Mouse (Mus musculus) E14TG2a.4 (cell line): ENCODE results near the gene Nepn.

Experiments
- CTCF ChIP-seq: conservative IDR thresholded peaks from 2 replicates; pipeline ENCODE4 v1.5.1; 2014; ENCODE audit warnings: low read length
- NANOG ChIP-seq: IDR thresholded peaks from 2 replicates; pipeline ENCODE4 v1.6.1; 2014; ENCODE audit warnings: borderline replicate concordance, low read length, mixed read lengths
- POU5F1 ChIP-seq: IDR thresholded peaks from 2 replicates; pipeline ENCODE4 v1.6.1; 2014; ENCODE audit warnings: low read length, borderline replicate concordance

DNA sequence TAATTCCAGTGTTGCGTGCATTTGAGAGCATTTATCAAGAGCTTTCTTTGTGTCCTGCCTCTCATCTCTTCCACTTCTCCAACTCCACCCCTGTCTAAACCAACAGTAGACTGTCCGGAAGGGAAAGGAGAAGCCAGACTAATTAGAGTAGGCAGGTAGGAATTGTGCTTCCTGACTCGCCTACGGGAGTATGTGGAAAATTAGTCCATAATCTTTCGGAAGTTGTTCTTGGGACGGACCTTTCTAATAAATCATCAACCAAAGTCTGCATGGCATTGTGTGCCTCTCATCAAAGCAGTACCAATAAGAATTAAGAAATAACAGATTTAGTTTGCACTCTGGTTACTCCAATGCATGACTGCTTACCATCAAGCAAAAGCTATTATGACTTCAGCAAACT, 5.8 kb upstream of the Nepn start:
- TF ChIP-seq CTCF: no peak
- no peak for TF ChIP-seq NANOG
- no peak for TF ChIP-seq POU5F1
